Mouse (Mus musculus) telencephalon, adult 2 months (tissue): ENCODE measurements around the gene Pde6g.

Experiments used
- DNase-seq: peaks from one replicate; pipeline ENCODE4 v3.0.0-alpha.2; 2011; ENCODE audit warnings: low read depth, low spot score

Pde6g gene

GRCm38 (mm10) chr11:120467051-120467735 lies 13.9 kb upstream of the Pde6g start, which contains the start of gene Arl16:
Arl16 (minus strand) TSS chr11:120467607.
- peak; percentile 99 for DNase-seq

- DNase-seq = no peak
Observed at GRCm38 (mm10) chr11:120465521-120465920, 12.2 kb upstream of the Pde6g start.

GRCm38 (mm10) chr11:120464365-120464764 lies 11.1 kb upstream of the Pde6g start:
- no peak for DNase-seq

GRCm38 (mm10) chr11:120463536-120463935 lies 10.2 kb upstream of the Pde6g start:
- no peak for DNase-seq

- DNase-seq = no peak
Observed at GRCm38 (mm10) chr11:120458847-120459597, 5.7 kb upstream of the Pde6g start.

GRCm38 (mm10) chr11:120457772-120458751 lies 4.8 kb upstream of the Pde6g start, which contains the start of the genes Oxld1 and Ccdc137:
Oxld1 (minus strand) TSS chr11:120458068.
Ccdc137 (plus strand) TSS chr11:120458115.
- DNase-seq = peak; percentile 86

- DNase-seq = no peak
Observed at GRCm38 (mm10) chr11:120457370-120457769, 4.1 kb upstream of the Pde6g start.

GRCm38 (mm10) chr11:120455413-120455812 lies 2.1 kb upstream of the Pde6g start:
- no peak for DNase-seq

- DNase-seq = no peak
Observed at GRCm38 (mm10) chr11:120454965-120455364, 1.7 kb upstream of the Pde6g start.

GRCm38 (mm10) chr11:120452246-120452645 lies 1.1 kb downstream of the Pde6g start:
- no peak for DNase-seq

GRCm38 (mm10) chr11:120447179-120447578 lies 6.1 kb downstream of the Pde6g start:
- no peak for DNase-seq

GRCm38 (mm10) chr11:120445475-120445874 lies 7.8 kb downstream of the Pde6g start:
- DNase-seq = no peak

- no peak for DNase-seq
Observed at GRCm38 (mm10) chr11:120444106-120444505, 9.2 kb downstream of the Pde6g start.

- DNase-seq = no peak
Observed at GRCm38 (mm10) chr11:120442765-120443280, 10.5 kb downstream of the Pde6g start.

GRCm38 (mm10) chr11:120442344-120442743 lies 11.0 kb downstream of the Pde6g start, which contains the start of gene Tspan10:
Tspan10 (plus strand) TSS chr11:120442644.
- no peak for DNase-seq

- DNase-seq = no peak
Observed at GRCm38 (mm10) chr11:120437857-120438385, 15.4 kb downstream of the Pde6g start.

- peak; percentile 52 for DNase-seq
Observed at GRCm38 (mm10) chr11:120437152-120437856, 16.0 kb downstream of the Pde6g start, which contains the start of gene Nploc4. Nploc4 (minus strand) TSS chr11:120437708.

GRCm38 (mm10) chr11:120426727-120427126 lies 26.6 kb downstream of the Pde6g start:
- no peak for DNase-seq

GRCm38 (mm10) chr11:120423569-120424295 lies 29.6 kb downstream of the Pde6g start:
- DNase-seq = peak; percentile 11
